Mouse (Mus musculus) adrenal gland, postnatal 4 days (tissue): ENCODE data around the gene Pofut1. TPM values are rescaled to one million over a fixed set of nuclear protein-coding genes. Genes with fewer than 3 reads are reported as not detected.

ENCODE experiments used
- DNase-seq, 2 experiments: peaks; one replicate each; pipeline ENCODE4 v3.0.0; 2021 to 2022; ENCODE audit warnings: low spot score in 2 of 2, mixed read lengths in 2 of 2
- total RNA-seq, 2 experiments: library from RNA; stranded (reverse); gene quantifications; 2 replicates each; pipeline ENCODE4 v1.2.3; 2021

The Pofut1 gene
- total RNA-seq, 2 experiments from 2014 or later: 47.3 to 48.8 TPM

DNA sequence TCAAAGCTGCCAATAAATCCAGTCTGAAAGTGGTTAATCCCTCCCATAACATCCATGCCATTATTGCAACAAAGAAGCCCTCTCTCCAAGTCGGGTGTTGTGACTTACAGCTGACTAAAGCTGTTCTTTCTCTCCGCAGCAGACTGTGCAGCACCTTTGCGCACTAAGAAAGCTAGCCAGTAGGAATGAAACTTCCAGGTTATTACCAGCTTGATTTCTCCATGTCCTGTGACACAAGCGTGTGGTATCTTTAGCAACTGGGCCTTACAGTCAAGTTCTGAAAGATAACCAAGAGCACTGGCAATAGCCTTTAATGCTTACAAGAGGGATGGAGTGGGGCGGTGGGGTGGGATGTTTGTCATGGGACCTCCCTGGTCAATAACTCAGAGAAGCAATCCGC, 42.6 kb downstream of the Pofut1 start:
- DNase-seq: no peak

DNA sequence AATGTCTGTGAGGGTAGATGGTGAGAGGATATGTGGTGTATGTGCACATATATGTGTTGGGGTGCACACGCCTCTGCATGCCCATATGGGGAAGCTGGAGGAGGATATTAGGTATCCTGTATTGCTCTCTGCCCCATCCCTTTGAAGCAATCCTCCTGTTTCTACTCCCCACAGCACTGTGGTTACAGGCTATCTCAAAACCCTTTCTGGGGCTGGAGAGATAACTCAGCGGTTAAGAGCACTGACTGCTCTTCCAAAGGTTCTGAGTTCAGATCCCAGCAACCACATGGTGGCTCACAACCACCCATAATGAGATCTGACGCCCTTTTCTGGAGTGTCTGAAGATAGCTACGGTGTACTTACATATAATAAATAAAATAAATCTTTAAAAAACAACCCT, 45.2 kb downstream of the Pofut1 start:
- no peak for DNase-seq

DNA sequence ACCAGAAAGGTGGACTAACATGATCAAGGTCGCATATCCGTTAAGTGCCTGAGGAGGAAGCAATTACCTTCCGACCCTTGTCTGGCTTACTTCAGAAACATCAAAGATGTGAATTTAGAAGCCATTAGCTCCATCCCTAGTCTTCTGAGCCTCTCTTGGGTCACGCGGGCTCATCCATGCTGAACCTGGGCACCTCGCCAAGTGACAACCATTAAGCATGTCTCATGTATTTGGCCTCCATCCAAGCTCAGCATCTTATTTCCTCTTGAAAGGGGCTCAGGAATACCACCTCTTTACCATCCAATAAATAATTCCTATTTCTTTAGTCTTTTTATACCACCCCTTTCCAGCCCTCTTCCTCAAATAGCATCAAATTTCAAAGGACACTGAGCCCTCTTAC, 46.5 kb downstream of the Pofut1 start:
- peak; percentile 37 to 65 for DNase-seq

DNA sequence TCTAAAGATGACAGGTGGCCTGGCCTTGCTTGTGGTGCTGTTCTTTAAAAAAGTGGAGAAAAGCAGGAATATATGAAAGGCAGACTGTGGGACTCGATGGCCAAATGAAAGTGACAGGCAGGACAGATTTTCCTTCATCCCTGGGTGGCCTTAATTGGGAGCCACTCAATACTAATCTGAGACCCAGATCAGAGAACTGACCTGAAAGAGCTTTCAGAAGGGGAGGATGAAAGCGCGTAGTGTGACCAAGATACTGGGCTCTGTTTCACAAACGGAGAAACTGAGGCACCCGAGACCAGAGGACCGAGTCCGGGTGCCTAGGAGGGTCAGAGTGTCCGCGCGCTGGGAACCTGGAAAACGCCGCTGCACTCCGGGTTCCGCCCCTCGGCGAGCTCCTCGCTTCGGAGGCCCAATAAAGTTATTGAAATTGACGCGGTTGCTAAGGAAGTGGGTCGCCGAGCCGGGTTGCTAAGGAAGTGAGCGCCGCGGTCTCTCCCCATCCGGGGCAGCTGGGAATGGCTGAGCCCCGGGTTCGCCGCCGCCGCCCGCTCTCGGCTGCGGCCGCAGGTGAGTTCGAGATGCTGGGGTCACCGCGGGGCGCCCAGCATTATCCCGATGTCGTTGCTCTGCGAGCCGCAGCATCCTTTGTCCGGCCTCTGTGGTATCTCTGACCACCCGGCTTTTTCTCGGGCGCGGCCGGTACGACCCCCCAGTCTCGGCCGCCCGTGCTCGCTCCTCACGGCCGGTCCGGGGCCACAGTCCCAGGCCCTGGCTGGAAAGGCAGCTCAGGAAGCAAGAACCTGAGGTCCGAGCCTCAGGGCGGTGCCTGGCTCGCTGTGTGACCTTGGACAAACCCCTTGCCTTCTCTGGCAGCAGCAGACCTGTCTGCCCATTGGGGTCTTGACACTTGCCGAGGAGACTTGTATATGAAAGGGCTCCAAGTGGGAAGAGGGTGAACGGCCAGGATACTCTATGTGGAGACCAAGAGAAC, 49.9 kb downstream of the Pofut1 start, which contains the start of gene Kif3b:
Kif3b (plus strand) TSS at position 476 of the 991 bp plus-strand sequence.
- peak; percentile 60 to 76 for DNase-seq

DNA sequence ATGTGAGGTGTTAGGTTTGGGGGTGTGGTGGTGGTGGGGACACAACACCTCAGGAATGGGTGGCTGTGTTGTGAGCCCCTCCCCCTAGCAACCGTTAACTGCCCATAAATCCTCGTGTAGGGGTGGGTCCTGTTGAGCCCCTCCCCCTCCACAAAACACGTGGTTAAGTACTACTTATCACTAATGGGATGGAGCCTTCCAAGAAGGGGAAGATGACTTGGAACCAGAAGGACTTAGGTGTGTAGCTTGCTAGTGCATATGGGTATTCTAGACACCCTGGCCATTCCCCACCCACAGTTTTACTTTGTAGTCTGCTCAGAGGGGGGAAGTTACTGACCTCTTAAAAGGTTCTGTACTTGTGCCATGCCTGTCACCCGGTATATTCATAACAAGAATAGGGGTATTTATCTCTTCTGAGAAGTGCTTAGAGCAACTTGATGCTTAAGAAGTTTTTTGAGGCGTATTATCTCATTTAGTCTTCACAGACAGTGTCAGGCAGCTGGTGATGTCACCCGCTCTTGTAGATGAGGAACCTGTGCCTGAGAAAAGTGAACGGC, 51.0 kb downstream of the Pofut1 start:
- DNase-seq: no peak

DNA sequence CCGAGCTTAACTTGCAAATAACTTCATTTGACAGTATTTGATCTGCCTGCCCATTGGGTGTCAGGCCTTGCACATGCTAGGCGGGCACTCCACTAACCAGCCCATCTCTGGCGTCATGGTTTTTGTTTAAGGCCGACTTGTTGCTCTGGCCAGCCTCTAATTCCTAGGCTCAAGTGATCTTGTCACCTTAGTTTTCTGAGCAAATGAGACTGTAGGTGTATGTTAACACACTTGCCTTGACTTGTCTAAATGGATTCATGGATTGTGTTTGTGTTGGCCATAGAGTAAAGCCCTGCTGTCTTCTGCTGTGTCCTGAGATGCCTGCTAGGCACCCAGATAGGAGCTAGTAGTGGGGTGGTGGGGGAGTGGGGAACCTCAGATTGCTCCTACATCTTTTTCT, 53.9 kb downstream of the Pofut1 start:
- DNase-seq: no peak

DNA sequence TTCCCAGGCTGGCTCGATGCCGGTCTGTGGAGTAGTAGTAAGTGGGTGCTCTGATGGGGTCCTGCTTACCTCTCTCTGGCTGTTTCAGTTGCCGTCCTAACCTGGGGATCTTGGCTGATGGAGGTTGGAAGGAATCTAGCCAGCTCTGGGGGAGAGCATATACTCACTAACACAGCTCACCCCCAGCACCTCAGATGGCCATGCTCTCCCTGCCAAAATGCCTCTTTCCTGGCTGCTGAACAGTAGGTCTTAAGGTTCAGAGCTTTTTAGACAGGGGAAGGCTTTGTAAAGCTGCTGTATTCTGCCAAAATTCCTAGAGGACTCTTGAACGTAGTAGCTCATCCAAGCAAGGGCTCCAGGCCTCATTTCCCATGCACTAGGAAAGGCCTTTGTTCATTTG, 56.4 kb downstream of the Pofut1 start:
- DNase-seq: no peak

DNA sequence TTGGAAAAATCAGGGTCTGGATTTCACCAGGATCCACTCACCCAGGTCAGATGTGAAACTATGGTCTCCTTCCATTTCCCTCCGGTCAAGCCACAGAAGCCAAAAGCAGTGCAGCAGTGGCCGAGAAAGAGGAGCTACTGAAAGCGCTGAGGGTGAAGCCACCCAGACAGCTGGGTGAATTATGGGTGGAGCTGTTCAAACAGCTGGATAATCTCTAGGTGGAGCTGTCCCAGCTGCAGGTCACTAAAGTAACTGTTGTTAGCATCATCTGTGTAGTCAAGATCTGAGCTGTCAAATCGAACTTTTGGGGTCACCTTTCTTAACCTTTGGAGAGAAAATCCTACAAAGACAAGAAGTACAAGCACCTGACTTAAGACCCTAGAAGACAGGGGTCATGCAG, 57.1 kb downstream of the Pofut1 start:
- no peak for DNase-seq

DNA sequence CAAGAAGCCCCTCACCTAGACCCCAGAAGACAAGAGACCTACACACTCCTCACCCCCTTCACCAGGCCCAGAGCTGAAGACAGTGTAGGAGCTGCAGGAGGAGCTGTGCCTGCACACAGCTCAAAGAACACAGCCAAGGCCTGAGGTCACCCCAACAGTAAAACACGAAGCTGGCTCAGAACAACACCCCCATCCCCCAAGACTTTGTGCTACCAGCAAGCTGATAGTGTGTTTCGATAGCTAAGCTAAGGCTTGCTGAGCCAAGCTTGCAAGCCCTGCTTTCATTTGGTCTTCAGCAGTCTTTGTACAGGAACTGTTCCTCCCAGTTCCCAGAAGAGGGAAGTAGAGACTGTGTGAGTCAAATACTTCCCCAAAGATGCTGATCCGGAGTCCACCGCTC, 57.5 kb downstream of the Pofut1 start:
- no peak for DNase-seq

DNA sequence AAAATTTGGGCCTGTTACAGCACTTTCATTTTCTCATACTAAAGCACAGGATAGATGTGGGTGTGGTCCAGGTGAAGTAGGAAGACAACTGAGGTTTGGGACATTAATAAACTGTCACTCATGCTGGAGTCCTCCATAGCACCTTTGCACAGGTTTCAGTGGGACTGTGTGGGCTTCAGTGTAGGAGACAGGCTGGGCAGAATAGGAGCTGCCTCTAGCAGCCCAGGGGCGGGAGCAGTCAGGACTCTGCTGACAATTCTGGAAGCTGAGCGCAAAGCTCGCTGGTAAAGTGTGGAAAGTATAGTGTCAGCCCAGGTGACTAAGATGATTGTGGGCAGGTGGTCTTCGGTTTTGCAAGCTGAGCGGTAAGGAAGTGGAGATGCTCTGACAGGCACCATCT, 59.8 kb downstream of the Pofut1 start:
- no peak for DNase-seq

DNA sequence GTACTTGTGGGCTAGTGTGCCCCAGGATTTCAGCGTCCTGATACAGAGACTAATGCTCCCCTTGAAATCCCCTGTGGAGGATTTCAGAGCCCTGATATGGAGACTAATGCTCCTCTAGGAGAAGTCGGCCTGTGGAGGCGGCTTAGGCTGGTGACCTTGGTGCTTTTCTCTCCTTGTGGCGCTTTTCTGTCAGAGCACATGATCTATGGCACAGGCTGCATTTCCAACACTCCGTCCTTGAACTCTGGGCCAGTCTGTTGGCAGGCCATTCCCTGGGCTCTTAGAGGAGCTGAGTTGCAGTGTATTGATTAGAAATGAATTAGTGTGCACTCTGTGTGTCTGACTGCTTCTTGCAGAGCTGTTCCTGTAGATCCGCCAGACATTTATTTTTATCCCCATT, 63.9 kb downstream of the Pofut1 start:
- DNase-seq: peak in 1 of 2 experiments; percentile 47

DNA sequence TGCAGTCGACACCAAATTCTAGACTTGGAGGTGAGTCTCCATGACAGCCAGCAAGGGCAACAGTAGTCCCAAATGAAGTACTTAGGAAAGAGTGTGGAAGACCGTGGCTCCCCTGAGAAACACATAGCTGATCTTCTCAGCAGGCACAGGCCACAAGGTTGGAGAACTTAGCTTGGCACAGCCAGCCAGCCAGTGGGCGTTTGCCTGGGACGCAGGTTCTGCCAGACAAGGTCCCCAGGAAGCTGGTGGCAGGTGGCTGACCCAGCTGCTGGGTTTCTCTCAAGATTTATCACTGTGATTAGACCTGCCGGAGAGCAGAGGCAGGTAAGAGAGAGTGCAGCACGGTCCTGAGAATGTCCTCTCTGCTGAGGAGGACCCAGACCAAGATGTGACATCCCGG, 67.3 kb downstream of the Pofut1 start:
- DNase-seq: no peak

DNA sequence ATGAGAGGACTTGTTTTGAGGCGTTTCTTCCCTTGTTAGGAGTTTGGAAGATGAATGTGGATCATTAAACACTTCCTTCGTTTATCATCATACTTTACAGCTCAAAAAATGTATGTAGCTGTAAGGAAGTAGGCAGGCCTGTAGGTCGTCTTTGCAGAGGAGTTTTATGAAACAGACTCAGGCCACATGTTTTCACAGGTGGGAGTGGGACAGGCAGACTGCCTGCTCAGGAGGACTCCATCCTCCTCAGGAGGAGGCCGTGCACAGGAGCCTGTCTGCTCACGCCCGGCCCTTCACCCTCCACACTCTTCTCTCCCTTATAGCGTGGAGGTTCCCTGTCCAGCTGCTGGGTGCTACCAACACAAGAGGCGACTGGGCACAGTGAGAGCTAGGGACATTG, 67.8 kb downstream of the Pofut1 start:
- no peak for DNase-seq

DNA sequence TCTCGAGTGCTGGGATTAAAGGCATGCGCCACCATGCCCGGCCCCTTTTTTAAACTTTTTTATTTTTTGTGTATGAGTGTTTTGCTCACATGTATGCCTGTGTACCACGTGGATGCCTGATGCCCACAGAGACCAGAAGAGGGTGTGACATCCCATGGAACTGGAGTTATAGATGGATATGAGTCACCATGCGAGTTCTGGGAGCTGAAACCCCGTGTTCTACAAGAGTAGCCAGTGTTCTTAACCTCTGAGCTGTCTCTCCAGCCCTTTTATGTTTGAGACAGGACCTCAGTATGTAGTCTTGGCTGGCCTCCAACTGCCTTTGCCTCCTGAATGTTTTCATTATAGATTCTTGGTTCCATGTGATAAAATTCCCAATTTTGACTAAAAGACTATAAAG, 68.9 kb downstream of the Pofut1 start:
- DNase-seq: no peak

DNA sequence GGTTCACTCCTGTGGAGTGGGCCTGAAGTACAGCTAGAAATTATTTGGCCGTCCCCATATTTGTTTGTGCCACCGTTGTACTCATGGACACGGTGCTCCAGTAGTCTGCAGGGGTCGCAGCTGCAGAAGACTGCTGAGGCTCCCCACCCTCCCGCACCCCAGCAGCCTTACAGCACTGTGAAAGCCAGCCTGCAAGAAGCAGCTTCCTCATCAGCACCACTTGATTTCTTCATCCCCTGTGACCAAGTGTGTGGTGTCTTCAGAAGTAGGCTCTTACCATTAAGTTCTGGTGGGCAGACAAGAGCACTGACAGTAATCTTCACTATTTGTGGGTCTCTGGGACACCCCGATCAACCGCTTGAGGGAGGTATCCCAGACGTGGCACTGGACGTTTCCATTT, 71.6 kb downstream of the Pofut1 start:
- DNase-seq: no peak

DNA sequence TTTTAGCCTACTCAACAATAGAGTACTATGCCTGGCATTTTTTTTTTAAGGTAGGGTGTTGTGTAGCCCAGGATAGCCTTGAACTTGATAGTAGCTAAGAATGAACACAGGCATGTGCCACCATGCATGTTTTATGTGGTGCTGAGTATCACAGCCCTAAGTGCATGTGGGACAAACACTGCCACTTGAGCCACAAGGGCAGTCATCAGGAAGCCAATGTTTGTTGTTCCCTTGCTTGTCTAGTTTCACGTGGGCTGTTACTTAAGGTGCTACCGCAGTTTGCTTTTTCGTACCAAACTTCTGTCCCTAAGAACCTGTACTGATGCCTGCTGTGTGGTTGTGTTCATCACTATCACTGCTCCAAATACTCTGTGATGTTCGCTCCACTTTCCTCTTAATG, 77.1 kb downstream of the Pofut1 start:
- no peak for DNase-seq

DNA sequence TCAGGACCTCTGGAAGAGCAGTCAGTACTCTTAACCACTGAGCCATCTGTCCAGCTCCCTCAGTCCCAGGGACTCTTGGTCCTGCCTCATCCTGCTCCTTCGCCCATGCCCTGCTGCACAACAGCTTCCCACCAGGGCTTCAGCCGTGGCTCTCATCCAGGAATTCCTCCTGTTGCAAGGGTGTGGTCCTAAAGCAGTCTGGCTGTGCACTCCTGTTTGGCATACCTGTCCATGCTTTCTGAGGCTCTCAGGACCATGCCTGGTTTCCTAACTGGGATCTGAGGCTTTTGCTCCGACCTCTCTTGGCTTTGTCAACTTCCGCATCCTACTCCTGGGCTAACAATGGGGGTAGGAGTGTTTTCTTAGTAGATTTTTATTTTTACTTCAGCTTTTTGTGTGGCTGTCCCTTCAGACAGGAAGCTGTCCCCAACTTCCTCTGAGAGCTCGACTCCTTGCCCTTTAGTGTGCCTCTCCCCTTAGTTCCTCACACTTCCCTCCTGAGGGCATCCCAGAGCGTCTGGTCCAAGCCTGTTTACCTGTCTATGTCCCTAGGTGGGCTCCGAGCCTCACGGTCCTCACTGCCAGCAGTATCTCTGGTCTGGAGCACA, 77.8 kb downstream of the Pofut1 start:
- DNase-seq: no peak

Other genes starting within 250 kb of the Pofut1 start
- gene Pdrg1, start 226.1 kb upstream of the Pofut1 start, total RNA-seq: 100 to 1,000 TPM in 1 of 2 experiments, 10 to 100 TPM in 1; 93.8 to 103 TPM
- gene Xkr7, start 209.7 kb upstream of the Pofut1 start, total RNA-seq: 1 to 10 TPM; 3.0 to 3.2 TPM
- gene Ccm2l, start 175.6 kb upstream of the Pofut1 start, total RNA-seq: 10 to 100 TPM; 20.7 to 22.8 TPM
- 1 to 10 TPM; 3.9 to 4.3 TPM for gene Hck, start 133.1 kb upstream of the Pofut1 start, total RNA-seq
- 100 to 1,000 TPM; 101 to 106 TPM for gene Tm9sf4, start 80.2 kb upstream of the Pofut1 start, total RNA-seq
- gene Tspyl3, start 16.1 kb upstream of the Pofut1 start, total RNA-seq: 1 to 10 TPM; 8.6 to 8.8 TPM
- 10 to 100 TPM; 19.1 to 20.3 TPM for gene Plagl2, start 107 bp upstream of the Pofut1 start, total RNA-seq
- 10 to 100 TPM; 28.0 to 29.2 TPM for gene Kif3b, start 49.9 kb downstream of the Pofut1 start, total RNA-seq
- 10 to 100 TPM; 51.3 to 53.2 TPM for gene Asxl1, start 104.3 kb downstream of the Pofut1 start, total RNA-seq